Mouse (Mus musculus) bone marrow macrophage, adult 2 months (primary cell): Measurements from ENCODE around the gene Dlx4.

ENCODE experiments used
- CTCF ChIP-seq: IDR thresholded peaks from 2 replicates; pipeline ENCODE4 v1.5.1; 2012; ENCODE audit warnings: low read depth, mild to moderate bottlenecking, low read length, moderate library complexity
- POLR2A ChIP-seq: IDR thresholded peaks from 2 replicates; pipeline ENCODE4 v1.6.1; 2012; ENCODE audit warnings: mild to moderate bottlenecking, low read depth, low read length, borderline replicate concordance

GRCm38 (mm10) chr11:95160693-95161092 is 14.6 kb upstream of the Dlx4 start:
- TF ChIP-seq CTCF: no peak
- TF ChIP-seq POLR2A: no peak
